Mouse (Mus musculus): Measurements from ENCODE around the gene Tmc2.

Gene Tmc2

GRCm38 (mm10) chr2:130194894-130195293 lies at the start of gene Tmc2:
Gene Tmc2 (plus strand): TSS chr2:130195194.
- DNase-seq (ENCODE audit: low spot score in 2 of 2), result no peak

GRCm38 (mm10) chr2:130146089-130146668 lies 48.8 kb upstream of the Tmc2 start:
- DNase-seq (ENCODE audit: low spot score in 2 of 2), result no peak

- DNase-seq (ENCODE audit: low spot score in 2 of 2), result no peak
Observed at GRCm38 (mm10) chr2:130155171-130155570, 39.8 kb upstream of the Tmc2 start.

- no peak for DNase-seq (ENCODE audit: low spot score in 2 of 2)
Observed at GRCm38 (mm10) chr2:130155851-130156250, 39.1 kb upstream of the Tmc2 start.

GRCm38 (mm10) chr2:130157231-130158087 lies 37.5 kb upstream of the Tmc2 start:
- no peak for DNase-seq (ENCODE audit: low spot score in 2 of 2)

- DNase-seq (ENCODE audit: low spot score in 2 of 2), result no peak
Observed at GRCm38 (mm10) chr2:130158088-130158437, 36.9 kb upstream of the Tmc2 start.

GRCm38 (mm10) chr2:130162701-130163100 lies 32.3 kb upstream of the Tmc2 start:
- no peak for DNase-seq (ENCODE audit: low spot score in 2 of 2)

- DNase-seq (ENCODE audit: low spot score in 2 of 2), result no peak
Observed at GRCm38 (mm10) chr2:130166311-130167214, 28.4 kb upstream of the Tmc2 start.

- peak in 1 of 2 experiments; percentile 26 for DNase-seq (ENCODE audit: low spot score in 2 of 2)
Observed at GRCm38 (mm10) chr2:130167861-130168260, 27.1 kb upstream of the Tmc2 start.

GRCm38 (mm10) chr2:130171674-130172073 lies 23.3 kb upstream of the Tmc2 start:
- DNase-seq (ENCODE audit: low spot score in 2 of 2), result no peak

- no peak for DNase-seq (ENCODE audit: low spot score in 2 of 2)
Observed at GRCm38 (mm10) chr2:130176820-130177219, 18.2 kb upstream of the Tmc2 start.

- DNase-seq (ENCODE audit: low spot score in 2 of 2), result no peak
Observed at GRCm38 (mm10) chr2:130178381-130178705, 16.7 kb upstream of the Tmc2 start.

GRCm38 (mm10) chr2:130178706-130179506 lies 16.1 kb upstream of the Tmc2 start, which contains the start of gene Snrpb:
Gene Snrpb (minus strand): TSS chr2:130179403.
- peak; percentile 83 to 89 for DNase-seq (ENCODE audit: low spot score in 2 of 2)

GRCm38 (mm10) chr2:130179507-130180019 lies 15.4 kb upstream of the Tmc2 start:
- DNase-seq (ENCODE audit: low spot score in 2 of 2), result no peak

- no peak for DNase-seq (ENCODE audit: low spot score in 2 of 2)
Observed at GRCm38 (mm10) chr2:130188391-130188790, 6.6 kb upstream of the Tmc2 start.

GRCm38 (mm10) chr2:130200961-130201360 lies 6.0 kb downstream of the Tmc2 start:
- DNase-seq (ENCODE audit: low spot score in 2 of 2), result no peak

GRCm38 (mm10) chr2:130207376-130207775 lies 12.4 kb downstream of the Tmc2 start:
- no peak for DNase-seq (ENCODE audit: low spot score in 2 of 2)

- DNase-seq (ENCODE audit: low spot score in 2 of 2), result no peak
Observed at GRCm38 (mm10) chr2:130207996-130208395, 13.0 kb downstream of the Tmc2 start.

- DNase-seq (ENCODE audit: low spot score in 2 of 2), result no peak
Observed at GRCm38 (mm10) chr2:130209636-130210035, 14.6 kb downstream of the Tmc2 start.

- DNase-seq (ENCODE audit: low spot score in 2 of 2), result no peak
Observed at GRCm38 (mm10) chr2:130211581-130211980, 16.6 kb downstream of the Tmc2 start.

- DNase-seq (ENCODE audit: low spot score in 2 of 2), result peak in 1 of 2 experiments; percentile 3
Observed at GRCm38 (mm10) chr2:130246912-130247311, 51.9 kb downstream of the Tmc2 start.

Measured in urinary bladder, postnatal 36 days (tissue).